In the genomic region with DNA sequence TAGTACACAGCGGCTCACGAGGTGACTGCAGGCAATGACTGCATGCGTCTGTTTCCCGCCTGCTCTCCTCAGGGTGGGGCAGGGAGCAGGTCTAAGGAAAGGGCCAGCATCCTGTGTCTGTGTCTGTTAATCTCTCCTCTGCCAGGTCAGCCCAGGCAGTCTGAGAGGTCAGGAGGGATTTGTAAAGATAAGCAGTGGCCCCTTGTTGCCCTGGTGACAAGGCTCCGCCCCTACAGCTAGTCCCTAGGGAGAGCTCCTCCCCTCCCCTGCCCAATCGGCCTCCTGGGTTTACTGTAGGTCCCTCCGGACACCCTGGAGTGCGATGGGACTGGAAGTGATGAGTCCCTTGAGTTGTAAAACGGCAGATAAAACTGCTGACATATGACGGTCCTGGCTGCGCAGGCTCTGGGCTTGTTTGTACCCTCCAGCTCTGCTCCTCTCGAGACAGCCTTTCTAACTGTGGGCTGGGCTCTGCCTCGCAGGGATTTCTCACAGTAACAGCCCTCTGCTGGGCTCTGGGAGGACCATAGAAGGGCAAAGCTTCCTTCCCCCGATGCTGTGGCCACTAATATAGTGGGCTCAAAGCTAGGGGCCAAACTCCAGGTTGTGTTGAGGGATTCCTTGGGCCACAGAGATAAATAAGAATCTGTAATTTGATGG, we compare ENCODE assay signal across 8 mouse cellular contexts. TPM values are rescaled to one million over a fixed set of nuclear protein-coding genes. Genes with fewer than 3 reads are reported as not detected.
DNase-seq lines count a peak whose midpoint lies in the region; ATAC-seq and TF ChIP-seq lines count a peak whose summit lies in the region.

No protein-coding gene starts in this region.

- no peaks in the 10 kb centered on the region for H3K9me3 ChIP-seq in lung, postnatal 0 days (ENCODE audit: low read length)

- TF ChIP-seq EP300 in lung, postnatal 0 days (IDR thresholded peaks at IDR 0.05), result no peak

- peak overlapping the region; percentile 43 for H3K4me2 ChIP-seq in lung, postnatal 0 days (replicated peaks; ENCODE audit: low read depth, low read length)

- TF ChIP-seq CTCF in lung, postnatal 0 days (IDR thresholded peaks at IDR 0.05), result no peak

- ATAC-seq in lung, postnatal 0 days, result peak; percentile 80

- H3K9ac ChIP-seq in lung, postnatal 0 days (replicated peaks; ENCODE audit: low read depth), result no peak overlapping the region

- H3K27ac ChIP-seq in lung, postnatal 0 days (ENCODE audit: low read length), result no peak overlapping the region

- 2% methylated on average over 14 of the region's 14 CpGs for WGBS in lung, postnatal 0 days

- H3K4me3 ChIP-seq in lung, postnatal 0 days (ENCODE audit: low read depth, low read length), result no peak overlapping the region

- DNase-seq in B cell, adult 2 months, result peak; percentile 73 to 79
- DNase-seq in adrenal gland, postnatal 36 days, result peak; percentile 80
- peak; percentile 32 to 44 for DNase-seq in heart, adult 9 months (ENCODE audit: low spot score in 2 of 2)
- peak; percentile 50 for DNase-seq in kidney, adult 9 months
- peak; percentile 54 for DNase-seq in lung, postnatal 0 days (ENCODE audit: low spot score)
- peak; percentile 95 for DNase-seq in retina, postnatal 1 day
- DNase-seq in layer of hippocampus, adult 9-10 months (ENCODE audit: low spot score), result no peak
- DNase-seq in cerebellum, adult 11 months, result no peak

- H3K4me1 ChIP-seq in lung, postnatal 0 days (ENCODE audit: insufficient read depth, low read depth, low read length), result no peaks in the 10 kb centered on the region; the same call in 1 of the 2 replicates

- H3K27me3 ChIP-seq in lung, postnatal 0 days (replicated peaks; ENCODE audit: insufficient read depth, low read length), result 0 out of 2 replicates have a peak, but pooled peaks cover 3% of the 10 kb centered on the region

- H3K36me3 ChIP-seq in lung, postnatal 0 days (ENCODE audit: insufficient read depth, low read length), result no peaks in the 10 kb centered on the region

RNA-seq across cellular contexts. Expression of gene Crb2, which starts 4.4 kb away (rescaled TPM):
- total RNA-seq in adrenal gland, postnatal 36 days (2021), result under 1 TPM; 0.33 to 0.53 TPM
- polyA plus RNA-seq in lung, postnatal 0 days (2015; fragmentation: Nextera tagmentation; extraction: Ambion mirVana), result 0.39 and 0.40 TPM in 2 replicates

Comparison
In these comparisons a context has a peak if more than half of its experiments do, and no peak if none do; other contexts are left out.
1. DNase-seq: peak in B cell, adult 2 months (2 of 2), adrenal gland, postnatal 36 days (2 of 2), heart, adult 9 months (2 of 2), kidney, adult 9 months (single experiment), lung, postnatal 0 days (single experiment) and retina, postnatal 1 day (single experiment); none in layer of hippocampus, adult 9-10 months (single experiment) and cerebellum, adult 11 months (single experiment).